Mouse (Mus musculus): Measurements from ENCODE around the gene Ttll5.

Gene Ttll5

GRCm38 (mm10) chr12:86056976-86057375 lies 232.5 kb downstream of the Ttll5 start:
- no peak for DNase-seq (ENCODE audit: low read depth)

DNA sequence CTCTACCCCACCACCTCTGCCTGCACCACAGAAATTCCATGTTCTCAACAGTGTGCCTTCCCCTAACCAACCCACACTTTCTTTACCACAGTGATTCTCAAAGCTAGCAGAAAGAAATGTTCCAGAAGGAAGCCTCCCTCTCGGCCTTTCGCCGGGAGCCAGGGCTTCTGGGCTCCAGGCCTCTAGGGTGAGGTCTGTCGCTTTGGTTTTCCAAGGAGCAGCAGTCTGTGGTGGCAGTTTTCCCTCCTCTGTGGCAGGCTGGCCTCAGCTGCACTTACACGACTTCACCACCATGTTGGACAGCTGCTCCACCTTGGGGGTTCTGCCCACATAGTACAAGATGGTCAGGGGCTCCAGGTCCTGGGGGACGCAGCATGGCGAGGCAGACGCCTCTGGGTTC lies 233.1 kb downstream of the Ttll5 start:
- no peak for DNase-seq (ENCODE audit: low read depth)

- DNase-seq (ENCODE audit: low read depth): no peak
These were observed 234.9 kb downstream of the Ttll5 start for GRCm38 (mm10) chr12:86059341-86059740.

DNA sequence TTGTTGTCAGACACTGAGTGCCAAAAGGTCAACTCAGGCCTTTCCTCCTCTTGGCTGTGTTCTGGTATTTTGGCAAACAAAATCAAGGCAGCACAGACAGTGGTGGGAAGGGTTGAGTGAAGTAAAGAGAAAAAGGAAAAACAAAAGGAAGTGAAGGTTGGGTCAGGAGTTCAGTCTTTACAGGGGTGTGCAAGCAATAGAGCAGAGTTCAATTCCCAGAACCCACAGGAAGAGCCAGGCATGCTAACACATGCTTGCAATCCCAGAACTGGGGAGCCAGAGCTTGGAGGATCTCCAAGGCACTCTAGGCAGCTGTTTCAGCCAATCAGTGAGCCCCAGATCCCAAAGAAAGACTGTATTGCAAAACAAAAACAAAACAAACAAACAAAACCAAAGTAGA lies 240.3 kb downstream of the Ttll5 start:
- DNase-seq (ENCODE audit: low read depth): no peak

DNA sequence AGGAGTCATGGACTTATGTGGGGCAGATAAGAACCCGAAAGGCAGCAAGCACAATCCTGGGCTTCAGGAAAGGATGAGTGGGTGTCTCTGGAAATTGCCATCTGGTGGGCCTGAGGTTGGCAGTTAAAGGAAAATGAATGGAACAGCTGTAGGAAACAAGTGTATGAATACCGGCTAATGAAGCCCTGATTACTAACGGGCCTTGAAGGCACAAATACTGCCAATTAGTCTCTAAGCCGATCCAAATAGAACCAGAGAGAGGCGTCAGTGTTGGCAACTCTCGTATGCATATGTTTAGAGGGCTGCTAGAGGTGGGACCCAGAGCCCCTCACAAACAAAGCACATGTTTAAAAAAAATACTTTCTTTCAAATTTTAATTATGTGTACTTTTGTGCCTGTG lies 247.0 kb downstream of the Ttll5 start:
- DNase-seq (ENCODE audit: low read depth): no peak

DNA sequence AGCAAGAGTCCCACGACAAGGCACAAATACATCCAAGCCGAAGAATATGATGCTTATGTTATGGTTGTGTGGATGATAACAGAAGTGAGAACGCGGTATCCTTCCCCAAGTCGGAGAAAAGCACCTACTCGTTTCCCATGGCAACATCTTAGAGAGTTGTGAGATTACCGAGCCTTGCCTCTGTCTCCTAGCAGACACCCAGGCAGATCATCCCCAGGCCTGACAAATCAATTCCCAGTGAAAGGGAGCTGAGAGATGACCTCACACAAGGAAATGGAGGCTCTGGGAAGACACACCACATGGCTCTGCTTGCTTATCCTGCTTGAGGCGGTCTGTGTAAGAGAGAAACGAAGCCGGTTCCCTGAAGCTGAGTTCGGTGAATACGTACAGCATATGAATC lies 250.2 kb downstream of the Ttll5 start:
- no peak for DNase-seq (ENCODE audit: low read depth)

GRCm38 (mm10) chr12:86075358-86075757 lies 250.9 kb downstream of the Ttll5 start:
- no peak for DNase-seq (ENCODE audit: low read depth)

DNA sequence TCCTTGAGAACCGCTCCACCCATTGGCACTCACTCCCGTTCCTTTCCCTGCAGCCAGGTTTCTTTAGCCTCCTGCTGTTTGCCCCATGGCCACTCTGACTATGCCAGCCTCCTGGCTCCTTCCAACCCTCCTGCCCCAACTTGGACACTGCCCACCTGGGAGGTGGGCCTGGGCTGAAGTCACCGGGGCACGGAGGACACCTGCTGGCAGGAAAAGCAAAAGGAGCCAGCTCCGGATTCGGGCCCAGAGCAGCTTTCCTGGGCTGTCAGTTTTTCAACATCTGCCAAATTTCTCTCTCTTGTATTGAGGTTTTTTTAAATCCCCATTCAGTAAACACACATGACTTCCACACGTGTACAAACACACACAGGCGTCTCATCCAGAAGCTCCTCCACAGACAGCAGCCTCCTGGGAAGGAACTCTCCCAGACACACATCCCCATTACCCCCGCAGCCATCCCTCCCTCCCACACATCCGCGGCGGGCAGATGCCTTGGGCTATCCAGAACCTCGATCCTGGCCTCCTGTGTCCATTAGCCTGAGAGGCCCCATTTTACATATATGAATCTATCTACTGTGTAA lies 252.0 kb downstream of the Ttll5 start:
- no peak for DNase-seq (ENCODE audit: low read depth)

DNA sequence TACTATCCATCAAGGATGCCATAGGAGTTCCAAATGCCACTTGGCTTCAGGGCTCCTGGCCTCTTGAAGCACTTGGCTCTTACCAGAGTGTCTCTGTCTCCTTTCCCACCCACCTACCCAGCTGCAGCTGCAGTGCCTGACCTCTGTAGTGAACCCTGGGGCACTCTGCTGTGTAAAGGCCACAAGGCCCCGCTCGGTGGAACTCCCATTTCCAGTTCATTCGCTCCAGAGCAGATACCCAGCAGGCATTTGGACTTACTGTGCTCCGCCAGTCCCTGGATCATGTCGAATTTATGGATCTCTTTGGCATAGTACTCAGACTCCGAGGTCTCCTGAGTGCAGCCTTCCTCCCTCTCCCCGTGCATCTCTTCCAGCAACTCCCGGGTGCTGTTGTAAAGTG lies 252.9 kb downstream of the Ttll5 start:
- DNase-seq (ENCODE audit: low read depth): no peak

GRCm38 (mm10) chr12:86077736-86078135 lies 253.3 kb downstream of the Ttll5 start:
- no peak for DNase-seq (ENCODE audit: low read depth)

DNA sequence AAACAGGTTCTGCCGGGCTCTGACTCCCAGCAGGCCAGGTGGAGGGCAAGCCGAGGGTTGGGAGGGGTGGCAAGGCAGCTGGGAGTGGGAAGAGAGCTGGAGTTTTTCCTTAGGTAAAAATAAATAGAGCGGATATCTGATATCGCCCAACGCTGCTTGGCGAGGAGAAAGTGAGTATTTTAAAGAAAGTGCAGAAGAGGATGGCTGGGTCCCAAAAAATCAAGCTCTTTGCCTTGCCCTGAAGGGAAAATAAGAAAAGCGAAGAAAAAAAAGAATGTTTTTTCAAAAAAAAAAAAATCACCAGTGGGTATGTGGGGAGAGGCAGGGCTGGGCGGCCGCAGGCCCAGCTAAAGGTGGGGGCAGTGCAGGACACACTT lies 253.7 kb downstream of the Ttll5 start:
- no peak for DNase-seq (ENCODE audit: low read depth)

DNA sequence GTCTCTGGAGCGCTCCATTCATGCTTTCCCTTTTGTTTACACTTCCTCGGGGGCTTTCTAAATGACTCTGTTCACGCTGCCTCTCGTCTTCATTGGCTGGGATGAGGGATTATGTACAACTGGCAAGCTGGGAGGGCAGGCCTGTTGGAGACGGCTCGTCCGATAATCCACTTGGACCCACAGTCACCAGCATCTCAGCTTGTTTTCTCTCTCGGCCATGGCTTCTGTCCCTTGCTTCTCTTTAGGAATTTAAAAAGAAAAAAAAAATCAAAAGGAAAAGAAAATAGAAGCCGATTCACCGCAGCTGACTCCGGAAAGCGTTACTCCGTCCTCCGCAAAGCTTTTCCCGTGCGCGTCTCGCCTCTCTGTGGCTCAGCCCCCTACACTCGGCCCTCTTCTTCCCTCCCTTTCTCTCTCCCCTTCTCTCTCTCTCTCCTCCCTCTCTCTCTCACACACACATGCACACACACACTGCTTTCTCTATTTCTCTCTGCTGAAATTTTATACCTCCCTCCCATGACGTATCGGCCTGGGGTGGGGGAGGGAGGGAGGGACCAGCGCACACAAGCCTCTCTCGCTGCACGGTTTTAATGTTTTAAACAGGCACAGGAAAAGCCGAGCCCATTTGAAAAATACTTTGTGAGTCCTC lies 254.2 kb downstream of the Ttll5 start, which contains the start of gene Tgfb3:
TSS of gene Tgfb3 (minus strand) at position 489 of the 649 bp plus-strand sequence.
- peak; percentile 75 for DNase-seq (ENCODE audit: low read depth)

- DNase-seq (ENCODE audit: low read depth): peak; percentile 89
These were observed 254.8 kb downstream of the Ttll5 start for GRCm38 (mm10) chr12:86079202-86079667.

GRCm38 (mm10) chr12:86082481-86083012 lies 258.1 kb downstream of the Ttll5 start, which contains the start of gene Ift43:
TSS of gene Ift43 (plus strand) at chr12:86082541.
- DNase-seq (ENCODE audit: low read depth): peak; percentile 34

GRCm38 (mm10) chr12:86085873-86086272 lies 261.4 kb downstream of the Ttll5 start:
- no peak for DNase-seq (ENCODE audit: low read depth)

- no peak for DNase-seq (ENCODE audit: low read depth)
These were observed 262.1 kb downstream of the Ttll5 start for GRCm38 (mm10) chr12:86086550-86086949.

GRCm38 (mm10) chr12:86088042-86088441 lies 263.6 kb downstream of the Ttll5 start:
- DNase-seq (ENCODE audit: low read depth): no peak

GRCm38 (mm10) chr12:86090764-86091163 lies 266.3 kb downstream of the Ttll5 start:
- no peak for DNase-seq (ENCODE audit: low read depth)

- no peak for DNase-seq (ENCODE audit: low read depth)
These were observed 267.2 kb downstream of the Ttll5 start for GRCm38 (mm10) chr12:86091601-86092132.

DNA sequence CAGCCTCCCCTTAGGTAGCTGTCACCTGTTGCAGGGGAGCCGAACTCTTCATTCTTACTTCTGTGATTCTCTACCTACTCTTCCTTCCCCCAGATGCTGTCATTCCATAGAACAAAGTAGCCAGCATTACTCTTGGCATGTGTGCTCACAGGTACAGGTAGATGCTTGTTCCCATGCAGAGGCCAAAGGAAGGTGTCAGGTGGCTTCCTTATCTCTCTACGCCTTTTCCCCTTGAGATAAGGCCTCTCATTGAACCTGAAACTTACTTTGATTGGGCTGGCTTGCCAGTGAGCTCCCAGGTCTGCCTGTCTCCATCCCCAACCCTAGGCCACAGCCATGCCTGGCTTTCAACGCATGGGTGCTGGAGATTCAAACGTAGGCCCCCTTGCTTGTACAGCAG lies 269.6 kb downstream of the Ttll5 start:
- no peak for DNase-seq (ENCODE audit: low read depth)

DNA sequence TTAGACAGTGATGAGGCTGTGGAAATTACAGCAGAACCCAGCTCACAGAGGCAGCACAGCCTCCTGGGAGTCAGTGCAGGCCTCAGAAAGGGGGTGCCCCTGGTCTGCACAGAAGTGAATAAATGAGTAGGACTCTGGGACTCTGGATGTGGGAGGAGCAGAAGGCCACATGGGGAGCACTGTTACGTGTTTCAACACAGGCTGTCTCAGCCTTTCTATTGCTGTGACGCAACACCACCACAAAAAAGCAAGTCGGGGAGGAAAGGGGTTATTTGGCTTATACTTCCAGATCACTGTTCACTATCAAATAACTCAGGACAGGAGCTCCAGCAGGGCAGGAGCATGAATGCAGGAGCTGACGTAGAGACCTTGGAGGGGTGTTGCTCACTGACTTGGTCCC lies 271.3 kb downstream of the Ttll5 start:
- no peak for DNase-seq (ENCODE audit: low read depth)

GRCm38 (mm10) chr12:86097781-86098180 lies 273.3 kb downstream of the Ttll5 start:
- DNase-seq (ENCODE audit: low read depth): no peak

DNA sequence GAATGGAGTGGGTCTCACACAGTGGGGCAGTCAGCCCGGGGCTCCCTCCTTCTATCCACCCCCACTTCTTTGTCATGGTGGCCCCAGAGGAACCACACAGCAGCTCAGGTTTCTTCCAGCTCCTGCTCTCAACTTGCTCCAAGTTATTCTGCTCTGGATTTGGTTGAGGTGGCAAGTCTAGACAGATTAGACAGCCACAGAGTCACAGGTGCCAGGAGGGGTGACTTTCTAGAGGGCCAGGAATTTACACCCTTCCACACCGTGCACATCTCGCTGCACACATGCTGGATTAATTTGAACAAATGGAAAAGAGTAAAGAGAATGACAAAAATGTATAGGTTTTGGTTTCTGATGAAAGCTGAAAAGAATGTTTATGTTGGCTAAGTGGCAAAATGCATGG lies 276.3 kb downstream of the Ttll5 start:
- DNase-seq (ENCODE audit: low read depth): no peak
